ENCODE assay signal across 28 mouse cellular contexts in genomic region chrX:89352984-89353383, GRCm38 (mm10). TPM values are rescaled to one million over a fixed set of nuclear protein-coding genes. Genes with fewer than 3 reads are reported as not detected.
DNase-seq lines count a peak whose midpoint lies in the region; ATAC-seq and TF ChIP-seq lines count a peak whose summit lies in the region.
"Had no signal": no experiment of that assay in that cellular context is flagged by ENCODE, and none has a peak within 500 bp of the region (broad histone marks: within the 10 kb centered on the region; RNA-seq: fewer than 3 reads in every experiment).

No protein-coding gene starts in this region.

- DNase-seq in forebrain, embryonic 10.5 days (ENCODE audit: extremely low spot score, low spot score): no peak
- DNase-seq in layer of hippocampus, adult 9-10 months (ENCODE audit: low spot score): peak; percentile 10
- no peak for DNase-seq in layer of hippocampus, postnatal 25 days (ENCODE audit: extremely low spot score in 1 of 2, low spot score in 1 of 2)
- peak; percentile 42 for DNase-seq in brain, embryonic 14.5 days (ENCODE audit: low read depth)
- DNase-seq in forebrain, postnatal 0 days: peak; percentile 1
- DNase-seq in thymus, adult 2 months: no peak
- DNase-seq in thymus, postnatal 10 days (ENCODE audit: low spot score in 2 of 2): no peak
- DNase-seq: adrenal gland, postnatal 14 days; cerebellum, adult 18-20 months; cerebellum, adult 9-11 months; cerebellum, postnatal 36 days; gastrocnemius, postnatal 10 days; heart, adult 18-20 months; heart, postnatal 10 days; heart, postnatal 4 days had no signal

- no peak for TF ChIP-seq CTCF in brain, embryonic 14.5 days (IDR thresholded peaks at IDR 0.05; ENCODE audit: borderline replicate concordance, extremely low read depth, insufficient read depth, insufficient read length)
- TF ChIP-seq CTCF in forebrain, postnatal 0 days (IDR thresholded peaks at IDR 0.05; ENCODE audit: low read depth): no peak
- TF ChIP-seq CTCF in thymus, adult 2 months (IDR thresholded peaks at IDR 0.05; ENCODE audit: borderline replicate concordance, control insufficient read depth, extremely low read depth, insufficient read depth, low read length, poor library complexity): no peak

- H3K4me2 ChIP-seq in forebrain, embryonic 15.5 days (replicated peaks): no peak overlapping the region
- no peak overlapping the region for H3K4me2 ChIP-seq in forebrain, postnatal 0 days (ENCODE audit: low read depth)
- H3K4me2 ChIP-seq: embryonic facial prominence, embryonic 13.5 days; hindbrain, embryonic 12.5 days had no signal

- no peak overlapping the region for H3K27ac ChIP-seq in forebrain, embryonic 15.5 days (replicated peaks)
- no peak overlapping the region for H3K27ac ChIP-seq in forebrain, embryonic 10.5 days
- no peak overlapping the region for H3K27ac ChIP-seq in forebrain, postnatal 0 days (ENCODE audit: low read depth, low read length)
- no peak overlapping the region for H3K27ac ChIP-seq in thymus, adult 2 months (ENCODE audit: control insufficient read depth, insufficient read depth, low read length)
- H3K27ac ChIP-seq: embryonic facial prominence, embryonic 13.5 days; heart, embryonic 10.5 days; hindbrain, embryonic 12.5 days had no signal

- TF ChIP-seq POLR2A in brain, embryonic 14.5 days (IDR thresholded peaks at IDR 0.05; ENCODE audit: borderline replicate concordance, extremely low read depth, insufficient read depth, insufficient read length, poor library complexity, severe bottlenecking): no peak
- TF ChIP-seq POLR2A in thymus, adult 2 months (IDR thresholded peaks at IDR 0.05; ENCODE audit: control insufficient read depth, extremely low read depth, insufficient read depth, low read length, poor library complexity): no peak

- no peaks in the 10 kb centered on the region for H3K9me3 ChIP-seq in forebrain, embryonic 15.5 days
- no peaks in the 10 kb centered on the region; the same call in 1 of the 2 replicates for H3K9me3 ChIP-seq in forebrain, embryonic 10.5 days
- H3K9me3 ChIP-seq in forebrain, postnatal 0 days (ENCODE audit: low read length): no peaks in the 10 kb centered on the region
- H3K9me3 ChIP-seq: embryonic facial prominence, embryonic 13.5 days; heart, embryonic 10.5 days; hindbrain, embryonic 12.5 days had no signal

- 0 out of 2 replicates have a peak, but pooled peaks have one; percentile 63 for ATAC-seq in forebrain, embryonic 15.5 days (replicated peaks)
- peak; percentile 27; the same call in 1 of the 2 replicates for ATAC-seq in forebrain, postnatal 0 days
- ATAC-seq: activated CD4-positive, CD25-positive, alpha-beta regulatory T cell, adult 4 months; hindbrain, embryonic 16.5 days; inflammation-experienced regulatory T-cells, adult 6 months; Patski had no signal

- no peaks in the 10 kb centered on the region for H3K36me3 ChIP-seq in forebrain, embryonic 15.5 days
- H3K36me3 ChIP-seq in forebrain, embryonic 10.5 days (replicated peaks): no peaks in the 10 kb centered on the region
- H3K36me3 ChIP-seq in forebrain, postnatal 0 days (ENCODE audit: insufficient read depth): no peaks in the 10 kb centered on the region
- no peaks in the 10 kb centered on the region for H3K36me3 ChIP-seq in thymus, adult 2 months (ENCODE audit: control insufficient read depth, insufficient read depth, low read length)
- H3K36me3 ChIP-seq: embryonic facial prominence, embryonic 13.5 days; heart, embryonic 10.5 days; hindbrain, embryonic 12.5 days had no signal

- 50% methylated on average over 1 of the region's 1 CpGs for WGBS in forebrain, embryonic 15.5 days
- WGBS in forebrain, embryonic 10.5 days: 92% methylated on average over 1 of the region's 1 CpGs
- WGBS in forebrain, postnatal 0 days: 59% methylated on average over 1 of the region's 1 CpGs
- 100% methylated on average over 1 of the region's 1 CpGs for WGBS in thymus, adult 2 months

- H3K9ac ChIP-seq in forebrain, embryonic 15.5 days (replicated peaks): no peak overlapping the region
- H3K9ac ChIP-seq in forebrain, postnatal 0 days: no peak overlapping the region
- H3K9ac ChIP-seq: embryonic facial prominence, embryonic 13.5 days; hindbrain, embryonic 12.5 days had no signal

- no peak overlapping the region for H3K4me3 ChIP-seq in forebrain, embryonic 15.5 days
- no peak overlapping the region for H3K4me3 ChIP-seq in forebrain, embryonic 10.5 days
- H3K4me3 ChIP-seq in forebrain, postnatal 0 days (ENCODE audit: low read depth, low read length): no peak overlapping the region
- H3K4me3 ChIP-seq in thymus, adult 2 months (ENCODE audit: control insufficient read depth, insufficient read depth, low read length): no peak overlapping the region
- H3K4me3 ChIP-seq: embryonic facial prominence, embryonic 13.5 days; heart, embryonic 10.5 days; hindbrain, embryonic 12.5 days had no signal

- no peaks in the 10 kb centered on the region for H3K27me3 ChIP-seq in forebrain, embryonic 15.5 days
- no peaks in the 10 kb centered on the region for H3K27me3 ChIP-seq in forebrain, embryonic 10.5 days (ENCODE audit: poor library complexity, severe bottlenecking)
- no peaks in the 10 kb centered on the region for H3K27me3 ChIP-seq in forebrain, postnatal 0 days (ENCODE audit: insufficient read depth, low read length)
- H3K27me3 ChIP-seq in thymus, adult 2 months (ENCODE audit: control insufficient read depth, insufficient read depth, low read length): no peaks in the 10 kb centered on the region
- H3K27me3 ChIP-seq: CH12.LX; embryonic facial prominence, embryonic 13.5 days; hindbrain, embryonic 12.5 days had no signal

- no peaks in the 10 kb centered on the region for H3K4me1 ChIP-seq in forebrain, embryonic 15.5 days
- H3K4me1 ChIP-seq in forebrain, embryonic 10.5 days: no peaks in the 10 kb centered on the region
- H3K4me1 ChIP-seq in forebrain, postnatal 0 days (ENCODE audit: insufficient read depth): no peaks in the 10 kb centered on the region
- H3K4me1 ChIP-seq in thymus, adult 2 months (replicated peaks; ENCODE audit: control insufficient read depth, insufficient read depth, low read length): no peaks in the 10 kb centered on the region
- H3K4me1 ChIP-seq: embryonic facial prominence, embryonic 13.5 days; heart, embryonic 10.5 days; hindbrain, embryonic 12.5 days had no signal

RNA-seq across cellular contexts. Expression of gene Pet2, which starts 56.5 kb away (rescaled TPM):
- not detected in 2 replicates for polyA plus RNA-seq in forebrain, embryonic 15.5 days (2015; fragmentation: Nextera tagmentation; extraction: Ambion mirVana)
- not detected in 2 replicates for polyA plus RNA-seq in forebrain, embryonic 10.5 days (2016; fragmentation: Nextera tagmentation; extraction: Ambion mirVana)
- total RNA-seq in layer of hippocampus, postnatal 25 days (2021): not detected
- not detected in 2 replicates for polyA plus RNA-seq in brain, embryonic 14.5 days (2012; rRNA removed)
- not detected in 2 replicates for total RNA-seq in forebrain, postnatal 0 days (2014; rRNA removed)
- polyA plus RNA-seq in forebrain, postnatal 0 days (2015; fragmentation: Nextera tagmentation; extraction: Ambion mirVana): not detected in 2 replicates
- not detected in 2 replicates for polyA plus RNA-seq in thymus, adult 2 months (2012; rRNA removed)
- total RNA-seq: adrenal gland, adult 18-20 months; adrenal gland, postnatal 14 days; CH12.LX; gastrocnemius, postnatal 10 days; gastrocnemius, postnatal 4 days; heart, adult 18-20 months; heart, postnatal 10 days; heart, postnatal 4 days had no signal
- polyA plus RNA-seq: activated CD4-positive, CD25-positive, alpha-beta regulatory T cell, adult 4 months; embryonic facial prominence, embryonic 13.5 days; frontal cortex, adult 2 months; heart, embryonic 10.5 days; heart, embryonic 14.5 days; hindbrain, embryonic 12.5 days; hindbrain, embryonic 16.5 days; inflammation-experienced regulatory T-cells, adult 6 months; Patski had no signal

Comparison
In these comparisons a context has a peak if more than half of its experiments do, and no peak if none do; other contexts are left out.
1. DNase-seq: peak in layer of hippocampus, adult 9-10 months (single experiment), brain, embryonic 14.5 days (single experiment) and forebrain, postnatal 0 days (single experiment); none in forebrain, embryonic 10.5 days (single experiment), layer of hippocampus, postnatal 25 days (0 of 2), thymus, adult 2 months (single experiment) and thymus, postnatal 10 days (0 of 2).